Mouse (Mus musculus): ENCODE measurements around the gene Alox5ap. TPM values are rescaled to one million over a fixed set of nuclear protein-coding genes. Genes with fewer than 3 reads are reported as not detected.

Gene Alox5ap
- total RNA-seq, 2 experiments from 2014 or later: 15.1 to 15.8 TPM

Small RNAs within 50 kb of the gene (microRNA-seq; reads per million reads assigned to microRNA genes)
- gene Gm24105: not detected

Other genes starting within 250 kb of the Alox5ap start
- 10 to 100 TPM; 29.9 to 40.6 TPM for gene Uspl1, start 80.4 kb upstream of the Alox5ap start, total RNA-seq (2021)
- gene Hmgb1, start 80.3 kb upstream of the Alox5ap start, total RNA-seq (2021): 100 to 1,000 TPM; 141 to 161 TPM
- gene Medag, start 147.0 kb downstream of the Alox5ap start, total RNA-seq (2021): 1 to 10 TPM; 3.8 to 9.1 TPM
- not detected for gene Tex26, start 174.9 kb downstream of the Alox5ap start, total RNA-seq (2021)

Measured in adrenal gland, postnatal 36 days (tissue).